Mouse (Mus musculus) myocyte (in vitro differentiated cells): ENCODE measurements around the gene Gm49380.

Experiments used
- CEBPB ChIP-seq: IDR thresholded peaks from 2 replicates; pipeline ENCODE4 v1.6.1; 2011; ENCODE audit warnings: mild to moderate bottlenecking, moderate library complexity; ENCODE audit not compliant: poor library complexity, insufficient read depth, severe bottlenecking
- E2F4 ChIP-seq: IDR thresholded peaks from one replicate; pipeline ENCODE4 v1.6.1; 2011; ENCODE audit warnings: mild to moderate bottlenecking, control low read depth, moderate library complexity; ENCODE audit not compliant: insufficient read depth
- MAX ChIP-seq: IDR thresholded peaks from one replicate; pipeline ENCODE4 v1.6.1; 2011; ENCODE audit warnings: low read depth, mild to moderate bottlenecking, control low read depth
- MYOD1 ChIP-seq, 3 experiments: IDR thresholded peaks; one replicate each; pipeline ENCODE4 v1.6.1; 2011; ENCODE audit warnings: control low read depth in 2 of 3, low read depth in 2 of 3, mild to moderate bottlenecking in 2 of 3, moderate library complexity in 1 of 3; ENCODE audit not compliant: insufficient read length in 2 of 3, control insufficient read depth in 1 of 3
- POLR2A ChIP-seq: IDR thresholded peaks from one replicate; pipeline ENCODE4 v1.6.1; 2011; ENCODE audit warnings: low read depth, mild to moderate bottlenecking, control low read depth, moderate library complexity; ENCODE audit not compliant: insufficient read length
- POLR2AphosphoS2 ChIP-seq: IDR thresholded peaks from one replicate; pipeline ENCODE4 v1.6.1; 2011; ENCODE audit warnings: low read depth, control low read depth; ENCODE audit not compliant: insufficient read length
- REST ChIP-seq: IDR thresholded peaks from one replicate; pipeline ENCODE4 v1.6.1; 2011; ENCODE audit warnings: mild to moderate bottlenecking, control low read depth, moderate library complexity; ENCODE audit not compliant: insufficient read depth, insufficient read length
- TCF12 ChIP-seq: IDR thresholded peaks from one replicate; pipeline ENCODE4 v1.6.1; 2011; ENCODE audit warnings: mild to moderate bottlenecking, control low read depth; ENCODE audit not compliant: poor library complexity, insufficient read depth, severe bottlenecking
- USF1 ChIP-seq: IDR thresholded peaks from one replicate; pipeline ENCODE4 v1.6.1; 2011; ENCODE audit warnings: low read depth, mild to moderate bottlenecking, control low read depth, moderate library complexity

- TF ChIP-seq TCF12 (no peak), E2F4 (no peak), POLR2A (peak; percentile 59), POLR2AphosphoS2 (peak; percentile 27), MYOD1 (IDR thresholded peaks at IDR 0.05; ENCODE audit: control insufficient read depth in 1 of 3, insufficient read length in 2 of 3, low read depth in 2 of 3) (peak in 2 of 3 experiments; percentile 20 to 57), CEBPB (no peak), MAX (no peak), USF1 (no peak), REST (no peak)
Observed at GRCm38 (mm10) chr9:44134101-44134850, 21.0 kb upstream of the Gm49380 start, which contains the start of gene Mcam.
